In genomic region chr10:80131952-80132350, GRCm38 (mm10) we compare ENCODE assay signal across 8 mouse cellular contexts. TPM values are rescaled to one million over a fixed set of nuclear protein-coding genes. Genes with fewer than 3 reads are reported as not detected.
DNase-seq lines count a peak whose midpoint lies in the region; ATAC-seq and TF ChIP-seq lines count a peak whose summit lies in the region.

No protein-coding gene starts in this region.

- peak overlapping the region; percentile 52 for H3K4me2 ChIP-seq in heart, embryonic 11.5 days
- H3K4me2 ChIP-seq in forebrain, embryonic 13.5 days = peak overlapping the region; percentile 37
- H3K4me2 ChIP-seq in liver, embryonic 15.5 days = peak overlapping the region; percentile 3; the same call in 1 of the 2 replicates

- no peak overlapping the region for H3K27ac ChIP-seq in heart, embryonic 11.5 days (ENCODE audit: low read depth, low read length)
- no peak overlapping the region for H3K27ac ChIP-seq in forebrain, embryonic 13.5 days
- no peak overlapping the region for H3K27ac ChIP-seq in liver, embryonic 15.5 days (replicated peaks)
- no peak overlapping the region for H3K27ac ChIP-seq in thymus, adult 2 months (ENCODE audit: control insufficient read depth, insufficient read depth, low read length)

- H3K4me3 ChIP-seq in heart, embryonic 11.5 days (ENCODE audit: low read depth, low read length) = peak overlapping the region; percentile 24; the same call in 1 of the 2 replicates
- no peak overlapping the region for H3K4me3 ChIP-seq in forebrain, embryonic 13.5 days
- H3K4me3 ChIP-seq in liver, embryonic 15.5 days (replicated peaks) = no peak overlapping the region
- H3K4me3 ChIP-seq in thymus, adult 2 months (ENCODE audit: control insufficient read depth, insufficient read depth, low read length) = no peak overlapping the region

- no peak overlapping the region for H3K9ac ChIP-seq in heart, embryonic 11.5 days (ENCODE audit: low read depth, low read length)
- peak overlapping the region; percentile 34; the same call in 1 of the 2 replicates for H3K9ac ChIP-seq in forebrain, embryonic 13.5 days
- no peak overlapping the region for H3K9ac ChIP-seq in liver, embryonic 15.5 days

- no peak for TF ChIP-seq POLR2A in thymus, adult 2 months (IDR thresholded peaks at IDR 0.05; ENCODE audit: control insufficient read depth, extremely low read depth, insufficient read depth, low read length, poor library complexity)

- no peaks in the 10 kb centered on the region for H3K9me3 ChIP-seq in heart, embryonic 11.5 days (replicated peaks; ENCODE audit: control insufficient read depth, low read length)
- H3K9me3 ChIP-seq in forebrain, embryonic 13.5 days (replicated peaks) = no peaks in the 10 kb centered on the region
- H3K9me3 ChIP-seq in liver, embryonic 15.5 days (replicated peaks) = no peaks in the 10 kb centered on the region

- H3K27me3 ChIP-seq in heart, embryonic 11.5 days (ENCODE audit: control insufficient read depth, insufficient read depth, low read length) = peaks cover 18% of the 10 kb centered on the region
- H3K27me3 ChIP-seq in forebrain, embryonic 13.5 days = peaks cover 9% of the 10 kb centered on the region
- peaks cover 25% of the 10 kb centered on the region for H3K27me3 ChIP-seq in liver, embryonic 15.5 days
- no peaks in the 10 kb centered on the region for H3K27me3 ChIP-seq in thymus, adult 2 months (ENCODE audit: control insufficient read depth, insufficient read depth, low read length)

- H3K4me1 ChIP-seq in heart, embryonic 11.5 days (ENCODE audit: control insufficient read depth, insufficient read depth, low read length) = peaks cover 25% of the 10 kb centered on the region
- H3K4me1 ChIP-seq in forebrain, embryonic 13.5 days = peaks cover 33% of the 10 kb centered on the region
- H3K4me1 ChIP-seq in liver, embryonic 15.5 days (replicated peaks) = peaks cover 74% of the 10 kb centered on the region
- peaks cover 10% of the 10 kb centered on the region for H3K4me1 ChIP-seq in thymus, adult 2 months (replicated peaks; ENCODE audit: control insufficient read depth, insufficient read depth, low read length)

- no peak for TF ChIP-seq CTCF in thymus, adult 2 months (IDR thresholded peaks at IDR 0.05; ENCODE audit: borderline replicate concordance, control insufficient read depth, extremely low read depth, insufficient read depth, low read length, poor library complexity)

- ATAC-seq in heart, embryonic 11.5 days (replicated peaks; ENCODE audit: insufficient number of reproducible peaks, low FRiP score, low TSS enrichment) = no peak
- ATAC-seq in forebrain, embryonic 13.5 days = no peak
- ATAC-seq in liver, embryonic 15.5 days (ENCODE audit: insufficient read depth) = no peak

- 45% methylated on average over 27 of the region's 27 CpGs for WGBS in heart, embryonic 11.5 days (ENCODE audit: insufficient replicate concordance)
- WGBS in forebrain, embryonic 13.5 days = 38% methylated on average over 27 of the region's 27 CpGs
- 72% methylated on average over 27 of the region's 27 CpGs for WGBS in liver, embryonic 15.5 days (ENCODE audit: insufficient replicate concordance)
- WGBS in thymus, adult 2 months = 84% methylated on average over 27 of the region's 27 CpGs

- DNase-seq in heart, adult 8-10 months (ENCODE audit: low spot score) = no peak
- DNase-seq in R1 (ENCODE audit: low read depth, low spot score) = peak; percentile 65
- DNase-seq in yolk sac, embryonic 10.5 days (ENCODE audit: low spot score) = no peak
- DNase-seq in thymus, adult 2 months = no peak
- DNase-seq in layer of hippocampus, adult 11-12 months (ENCODE audit: low spot score) = no peak

- H3K36me3 ChIP-seq in heart, embryonic 11.5 days (ENCODE audit: control insufficient read depth, insufficient read depth, low read length) = peaks cover 30% of the 10 kb centered on the region
- peaks cover 93% of the 10 kb centered on the region for H3K36me3 ChIP-seq in forebrain, embryonic 13.5 days (ENCODE audit: poor library complexity, severe bottlenecking)
- H3K36me3 ChIP-seq in liver, embryonic 15.5 days (replicated peaks) = peaks cover 58% of the 10 kb centered on the region
- peaks cover 39% of the 10 kb centered on the region for H3K36me3 ChIP-seq in thymus, adult 2 months (ENCODE audit: control insufficient read depth, insufficient read depth, low read length)

RNA-seq across cellular contexts. Expression of gene Atp5d, which starts 6.5 kb away (rescaled TPM):
- polyA plus RNA-seq in heart, embryonic 11.5 days (2014; fragmentation: Nextera tagmentation; extraction: Ambion mirVana) = 772 and 785 TPM in 2 replicates
- 1,000 to 10,000 TPM; 1,050 to 1,135 (median 1,101) TPM for total RNA-seq in heart, adult 8-10 months (2022)
- 454 and 459 TPM in 2 replicates for polyA plus RNA-seq in forebrain, embryonic 13.5 days (2015; fragmentation: Nextera tagmentation; extraction: Ambion mirVana)
- 291 and 300 TPM in 2 replicates for polyA plus RNA-seq in liver, embryonic 15.5 days (2015; fragmentation: Nextera tagmentation; extraction: Ambion mirVana)
- polyA plus RNA-seq in thymus, adult 2 months (2012; rRNA removed) = 1,163 and 1,361 TPM in 2 replicates

RNA-seq across cellular contexts. Expression of gene Cbarp, which starts 8.7 kb away (rescaled TPM):
- polyA plus RNA-seq in heart, embryonic 11.5 days (2014; fragmentation: Nextera tagmentation; extraction: Ambion mirVana) = 2.5 and 2.7 TPM in 2 replicates
- total RNA-seq in heart, adult 8-10 months (2022) = 1 to 10 TPM; 3.8 to 6.1 (median 4.6) TPM
- polyA plus RNA-seq in forebrain, embryonic 13.5 days (2015; fragmentation: Nextera tagmentation; extraction: Ambion mirVana) = 21.2 and 26.8 TPM in 2 replicates
- 0.35 and 0.51 TPM in 2 replicates for polyA plus RNA-seq in liver, embryonic 15.5 days (2015; fragmentation: Nextera tagmentation; extraction: Ambion mirVana)
- polyA plus RNA-seq in thymus, adult 2 months (2012; rRNA removed) = 34.0 and 37.7 TPM in 2 replicates

RNA-seq across cellular contexts. Expression of gene Midn, which starts 16.1 kb away (rescaled TPM):
- polyA plus RNA-seq in heart, embryonic 11.5 days (2014; fragmentation: Nextera tagmentation; extraction: Ambion mirVana) = 29.5 and 31.9 TPM in 2 replicates
- 100 to 1,000 TPM in 1 of 4 experiments, 10 to 100 TPM in 3; 83.9 to 111 (median 91.0) TPM for total RNA-seq in heart, adult 8-10 months (2022)
- 35.1 and 37.9 TPM in 2 replicates for polyA plus RNA-seq in forebrain, embryonic 13.5 days (2015; fragmentation: Nextera tagmentation; extraction: Ambion mirVana)
- polyA plus RNA-seq in liver, embryonic 15.5 days (2015; fragmentation: Nextera tagmentation; extraction: Ambion mirVana) = 2.9 and 3.1 TPM in 2 replicates
- 342 and 374 TPM in 2 replicates for polyA plus RNA-seq in thymus, adult 2 months (2012; rRNA removed)

RNA-seq across cellular contexts. Expression of gene Stk11, which starts 16.3 kb away (rescaled TPM):
- polyA plus RNA-seq in heart, embryonic 11.5 days (2014; fragmentation: Nextera tagmentation; extraction: Ambion mirVana) = 16.5 and 20.0 TPM in 2 replicates
- 100 to 1,000 TPM; 148 to 176 (median 153) TPM for total RNA-seq in heart, adult 8-10 months (2022)
- 20.7 and 21.6 TPM in 2 replicates for polyA plus RNA-seq in forebrain, embryonic 13.5 days (2015; fragmentation: Nextera tagmentation; extraction: Ambion mirVana)
- polyA plus RNA-seq in liver, embryonic 15.5 days (2015; fragmentation: Nextera tagmentation; extraction: Ambion mirVana) = 16.4 and 21.8 TPM in 2 replicates
- 265 and 270 TPM in 2 replicates for polyA plus RNA-seq in thymus, adult 2 months (2012; rRNA removed)

RNA-seq across cellular contexts. Expression of gene Sbno2, which starts 26.6 kb away (rescaled TPM):
- 8.4 and 9.6 TPM in 2 replicates for polyA plus RNA-seq in heart, embryonic 11.5 days (2014; fragmentation: Nextera tagmentation; extraction: Ambion mirVana)
- 10 to 100 TPM in 3 of 4 experiments, 1 to 10 TPM in 1; 9.5 to 12.0 (median 11.1) TPM for total RNA-seq in heart, adult 8-10 months (2022)
- polyA plus RNA-seq in forebrain, embryonic 13.5 days (2015; fragmentation: Nextera tagmentation; extraction: Ambion mirVana) = 11.6 and 13.6 TPM in 2 replicates
- 10.4 and 12.3 TPM in 2 replicates for polyA plus RNA-seq in liver, embryonic 15.5 days (2015; fragmentation: Nextera tagmentation; extraction: Ambion mirVana)
- polyA plus RNA-seq in thymus, adult 2 months (2012; rRNA removed) = 127 and 138 TPM in 2 replicates
